Mouse (Mus musculus) spleen, adult 2 months (tissue): ENCODE data around the gene Gm28845.

Source experiments
- CTCF ChIP-seq: fragments of 200-500 bp; IDR thresholded peaks from 2 replicates; pipeline ENCODE4 v1.5.1; 2011; ENCODE audit warnings: mild to moderate bottlenecking, inconsistent platforms; ENCODE audit not compliant: insufficient read depth, insufficient read length, insufficient replicate concordance; ENCODE audit errors: extremely low read depth
- POLR2A ChIP-seq: fragments of 200-500 bp; IDR thresholded peaks from 2 replicates; pipeline ENCODE4 v1.6.1; 2011; ENCODE audit warnings: low read depth, low read length, inconsistent platforms

DNA sequence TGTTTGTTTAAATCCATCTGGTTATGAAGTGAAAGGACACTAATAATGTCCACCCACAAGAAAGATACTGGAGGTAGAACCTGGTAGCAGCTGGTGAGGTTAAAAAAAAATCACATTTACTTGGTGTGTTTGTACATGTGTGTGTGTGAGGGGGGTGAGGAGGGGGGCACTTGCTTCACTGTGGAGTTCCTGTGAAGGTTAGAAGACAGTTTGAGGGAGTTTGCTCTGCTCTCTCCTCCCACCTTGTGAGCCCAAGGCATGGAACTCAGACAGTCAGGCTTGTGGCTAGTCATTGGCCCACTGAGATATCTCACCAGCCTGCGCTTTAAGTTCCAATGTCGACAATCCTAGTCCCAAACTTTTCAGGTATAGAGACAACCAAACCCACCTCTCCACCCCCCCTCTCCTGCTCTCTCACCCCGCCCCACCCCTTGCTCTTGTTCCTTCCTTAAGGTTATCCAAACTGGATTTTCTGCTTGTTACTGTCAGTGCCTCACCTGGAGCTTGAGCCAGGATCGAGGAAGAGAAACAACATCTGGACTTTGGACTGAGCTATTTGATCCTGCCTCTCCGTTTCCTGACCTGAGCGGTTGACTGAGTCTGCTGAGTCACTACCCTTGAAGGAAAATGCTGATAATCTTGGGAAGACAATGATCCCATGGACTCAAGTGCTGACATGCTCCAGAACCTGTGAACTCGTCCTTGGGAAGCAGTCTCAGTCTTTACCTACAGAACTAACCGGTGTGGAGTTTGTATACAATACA, 1.0 kb downstream of the Gm28845 start:
- TF ChIP-seq CTCF (no peak), POLR2A (no peak)
